Comparison of ENCODE assay signal across 8 mouse cellular contexts in the genomic region with DNA sequence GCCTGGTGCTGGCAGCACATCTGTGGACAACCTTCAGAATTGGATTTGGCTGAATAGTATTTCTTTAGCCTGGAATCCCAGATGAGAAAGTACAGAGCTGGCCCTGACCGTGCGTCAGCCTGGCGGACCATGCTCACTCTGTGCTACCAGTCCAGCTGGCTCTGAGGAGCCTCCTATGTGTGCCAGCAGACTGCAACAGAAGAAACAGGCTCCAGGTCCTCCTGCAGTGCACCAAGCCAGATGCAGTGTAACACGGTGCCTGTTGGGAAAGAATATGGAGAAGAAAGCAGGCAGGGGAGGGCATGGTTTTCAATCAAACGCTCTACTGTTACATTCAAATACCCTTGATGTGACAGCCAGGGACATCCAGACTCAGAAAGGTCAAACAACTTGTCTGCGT. TPM values are rescaled to one million over a fixed set of nuclear protein-coding genes. Genes with fewer than 3 reads are reported as not detected.
DNase-seq lines count a peak whose midpoint lies in the region; ATAC-seq and TF ChIP-seq lines count a peak whose summit lies in the region.

No protein-coding gene starts in this region.

- ATAC-seq in forebrain, postnatal 0 days = peak; percentile 66
- peak; percentile 83 for ATAC-seq in hindbrain, embryonic 16.5 days

- DNase-seq in layer of hippocampus, adult 11-12 months (ENCODE audit: low spot score) = peak; percentile 55
- no peak for DNase-seq in layer of hippocampus, adult 9-10 months (ENCODE audit: low spot score)
- peak; percentile 76 for DNase-seq in adrenal gland, postnatal 14 days
- DNase-seq in forebrain, postnatal 0 days = peak; percentile 57
- no peak for DNase-seq in spleen, postnatal 4 days (ENCODE audit: low spot score in 2 of 2)
- no peak for DNase-seq in spleen, postnatal 10 days (ENCODE audit: low spot score in 2 of 2)
- no peak for DNase-seq in kidney, adult 2 months

- TF ChIP-seq CTCF in forebrain, postnatal 0 days (IDR thresholded peaks at IDR 0.05; ENCODE audit: low read depth) = no peak
- no peak for TF ChIP-seq CTCF in kidney, adult 2 months (conservative IDR thresholded peaks at IDR 0.05; ENCODE audit: insufficient read depth, insufficient read length, low read depth, low read length)

- peaks cover 28% of the 10 kb centered on the region for H3K4me1 ChIP-seq in forebrain, postnatal 0 days (ENCODE audit: insufficient read depth)
- peaks cover 41% of the 10 kb centered on the region for H3K4me1 ChIP-seq in hindbrain, embryonic 16.5 days (ENCODE audit: control insufficient read depth, insufficient read depth, low read depth, low read length)
- no peaks in the 10 kb centered on the region for H3K4me1 ChIP-seq in kidney, adult 2 months (ENCODE audit: control insufficient read depth, insufficient read depth, low read length)

- H3K9ac ChIP-seq in forebrain, postnatal 0 days = no peak overlapping the region
- H3K9ac ChIP-seq in hindbrain, embryonic 16.5 days (ENCODE audit: low read depth, low read length) = no peak overlapping the region

- no peak overlapping the region; the same call in 1 of the 2 replicates for H3K27ac ChIP-seq in forebrain, postnatal 0 days (ENCODE audit: low read depth, low read length)
- H3K27ac ChIP-seq in hindbrain, embryonic 16.5 days (ENCODE audit: low read depth, low read length) = peak overlapping the region; percentile 14; the same call in 1 of the 2 replicates
- no peak overlapping the region for H3K27ac ChIP-seq in kidney, adult 2 months (ENCODE audit: insufficient read depth, low read depth, low read length)

- no peak for TF ChIP-seq POLR2A in kidney, adult 2 months (IDR thresholded peaks at IDR 0.05; ENCODE audit: low read depth, low read length)

- WGBS in forebrain, postnatal 0 days = 37% methylated on average over 6 of the region's 6 CpGs
- 42% methylated on average over 6 of the region's 6 CpGs for WGBS in hindbrain, embryonic 16.5 days
- 81% methylated on average over 6 of the region's 6 CpGs for WGBS in kidney, adult 2 months

- H3K36me3 ChIP-seq in forebrain, postnatal 0 days (ENCODE audit: insufficient read depth) = no peaks in the 10 kb centered on the region
- no peaks in the 10 kb centered on the region for H3K36me3 ChIP-seq in hindbrain, embryonic 16.5 days (ENCODE audit: control insufficient read depth, insufficient read depth, low read length)
- no peaks in the 10 kb centered on the region for H3K36me3 ChIP-seq in kidney, adult 2 months (ENCODE audit: control insufficient read depth, insufficient read depth, low read length)

- H3K4me2 ChIP-seq in forebrain, postnatal 0 days (ENCODE audit: low read depth) = no peak overlapping the region
- no peak overlapping the region for H3K4me2 ChIP-seq in hindbrain, embryonic 16.5 days (ENCODE audit: low read length)

- H3K4me3 ChIP-seq in forebrain, postnatal 0 days (ENCODE audit: low read depth, low read length) = no peak overlapping the region
- H3K4me3 ChIP-seq in hindbrain, embryonic 16.5 days (ENCODE audit: low read length) = no peak overlapping the region
- no peak overlapping the region for H3K4me3 ChIP-seq in kidney, adult 2 months (ENCODE audit: insufficient read depth, low read depth, low read length)

- H3K27me3 ChIP-seq in forebrain, postnatal 0 days (ENCODE audit: insufficient read depth, low read length) = no peaks in the 10 kb centered on the region
- no peaks in the 10 kb centered on the region for H3K27me3 ChIP-seq in hindbrain, embryonic 16.5 days (replicated peaks; ENCODE audit: control insufficient read depth, insufficient read depth, low read length)
- no peaks in the 10 kb centered on the region for H3K27me3 ChIP-seq in kidney, adult 2 months (replicated peaks; ENCODE audit: control insufficient read depth, insufficient read depth, low read length)

- H3K9me3 ChIP-seq in forebrain, postnatal 0 days (ENCODE audit: low read length) = no peaks in the 10 kb centered on the region
- no peaks in the 10 kb centered on the region for H3K9me3 ChIP-seq in hindbrain, embryonic 16.5 days (ENCODE audit: control insufficient read depth, low read length)

RNA-seq across cellular contexts. Expression of gene Insyn1, which starts 48.3 kb away (rescaled TPM):
- total RNA-seq in adrenal gland, postnatal 14 days (2021) = 8.0 and 8.9 TPM in 2 replicates
- 65.3 and 71.5 TPM in 2 replicates for total RNA-seq in forebrain, postnatal 0 days (2014; rRNA removed)
- 6.0 TPM in 2 replicates for polyA plus RNA-seq in forebrain, postnatal 0 days (2015; fragmentation: Nextera tagmentation; extraction: Ambion mirVana)
- polyA plus RNA-seq in hindbrain, embryonic 16.5 days (2015; fragmentation: Nextera tagmentation; extraction: Ambion mirVana) = 8.5 and 9.6 TPM in 2 replicates
- polyA plus RNA-seq in kidney, adult 2 months (2012; rRNA removed) = 2.7 and 2.9 TPM in 2 replicates

Comparison
In these comparisons a context has a peak if more than half of its experiments do, and no peak if none do; other contexts are left out.
1. DNase-seq: peak in layer of hippocampus, adult 11-12 months (single experiment), adrenal gland, postnatal 14 days (single experiment) and forebrain, postnatal 0 days (single experiment); none in layer of hippocampus, adult 9-10 months (single experiment), spleen, postnatal 4 days (0 of 2), spleen, postnatal 10 days (0 of 2) and kidney, adult 2 months (single experiment).